Mouse (Mus musculus): ENCODE data around the gene Fras1. TPM values are rescaled to one million over a fixed set of nuclear protein-coding genes. Genes with fewer than 3 reads are reported as not detected.

Fras1 gene
- total RNA-seq, 2 experiments from 2014 or later: 1.8 to 2.5 TPM

DNA sequence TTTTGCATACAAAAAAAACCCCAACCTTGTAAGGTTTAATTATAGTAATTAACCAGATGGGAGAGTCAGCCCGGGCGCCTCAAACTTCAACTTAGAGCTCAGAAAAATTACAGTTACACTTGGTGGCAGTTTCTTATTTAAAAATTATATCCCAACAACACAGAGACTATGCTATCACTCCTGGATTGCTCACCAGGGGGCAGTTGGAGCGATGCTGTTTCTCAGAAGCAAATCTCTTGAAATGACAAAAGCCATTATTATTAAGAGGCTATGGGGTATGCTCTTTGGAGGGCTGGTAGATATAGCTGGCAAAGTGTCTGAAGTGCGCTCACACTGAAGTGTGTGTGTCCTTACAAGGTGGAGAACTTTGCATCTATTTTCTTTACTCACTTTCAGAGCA lies 2.5 kb downstream of the Fras1 start:
- no peak overlapping the region for H3K4me3 ChIP-seq
- no peak for DNase-seq
- H3K27ac ChIP-seq: no peak overlapping the region
- intact Hi-C loops (cut with DNase I): no loop called here
- no peak for TF ChIP-seq CTCF (IDR thresholded peaks at IDR 0.05)

GRCm38 (mm10) chr5:96386138-96386933 lies 12.6 kb downstream of the Fras1 start:
- no peak for DNase-seq
- Histone ChIP-seq H3K4me3 (no peak overlapping the region), H3K27ac (no peak overlapping the region)
- intact Hi-C loops (cut with DNase I): no loop called here
- no peak for TF ChIP-seq CTCF (IDR thresholded peaks at IDR 0.05)

- no peak for TF ChIP-seq CTCF (IDR thresholded peaks at IDR 0.05)
- no peak overlapping the region for H3K27ac ChIP-seq
- DNase-seq: no peak
- intact Hi-C loops (cut with DNase I): no loop called here
- no peak overlapping the region for H3K4me3 ChIP-seq
These were observed 14.6 kb downstream of the Fras1 start for GRCm38 (mm10) chr5:96388306-96388705.

DNA sequence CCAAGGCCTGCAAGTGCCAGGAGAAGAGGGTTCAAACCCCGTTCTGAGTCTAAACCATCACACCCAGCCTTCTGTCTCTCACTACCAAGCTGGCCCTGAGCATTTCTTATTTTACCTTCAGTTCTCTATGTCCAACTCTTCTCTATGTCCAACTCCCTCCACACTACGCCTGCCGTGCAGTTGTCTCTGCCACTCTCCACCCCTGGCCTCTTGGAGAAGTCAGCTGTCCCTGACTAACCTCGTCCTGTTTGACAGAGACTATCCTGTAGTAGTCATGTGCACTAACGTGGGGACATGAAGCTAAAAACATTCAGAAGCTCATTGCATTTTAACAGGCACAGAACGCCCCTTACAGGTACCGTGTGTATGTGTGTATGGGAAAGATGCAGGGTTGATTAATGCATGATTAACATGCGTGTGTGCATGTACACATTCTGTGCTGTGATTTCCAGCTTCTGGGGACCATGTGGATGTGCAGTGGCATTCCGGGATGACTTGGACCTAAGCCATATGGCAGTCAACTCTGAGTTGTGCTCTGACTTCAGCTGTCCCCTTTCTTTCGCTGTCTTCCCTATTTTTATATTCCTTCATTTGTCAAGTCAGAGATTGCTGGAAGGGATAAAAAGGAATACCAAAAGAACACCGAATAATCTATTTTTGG lies 16.3 kb downstream of the Fras1 start:
- no peak for TF ChIP-seq CTCF (IDR thresholded peaks at IDR 0.05)
- intact Hi-C loops (cut with DNase I): no loop called here
- peak; percentile 60 for DNase-seq
- peak overlapping the region; percentile 71 for H3K27ac ChIP-seq
- peak overlapping the region; percentile 34; the same call in 1 of the 2 replicates for H3K4me3 ChIP-seq

DNA sequence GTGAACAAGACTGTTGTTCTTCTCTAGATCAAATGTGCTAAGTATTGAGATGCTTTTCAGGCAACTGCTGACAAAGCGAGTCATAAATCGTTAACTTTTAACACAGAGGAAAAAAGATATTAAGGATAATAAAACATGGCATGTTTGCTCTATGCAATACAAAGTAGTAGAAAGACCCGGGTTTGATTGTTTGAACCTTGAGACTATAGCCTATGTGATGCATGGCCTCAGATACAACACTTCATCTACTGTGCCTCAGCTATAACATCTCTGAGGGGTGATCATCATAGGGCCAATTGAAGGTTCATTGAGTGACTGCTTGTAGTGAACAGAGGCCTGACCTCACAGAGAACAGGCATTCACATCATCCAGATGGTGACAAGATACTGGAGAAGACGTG lies 17.3 kb downstream of the Fras1 start:
- DNase-seq: no peak
- no peak overlapping the region for H3K27ac ChIP-seq
- intact Hi-C loops (cut with DNase I): no loop called here
- no peak overlapping the region for H3K4me3 ChIP-seq
- no peak for TF ChIP-seq CTCF (IDR thresholded peaks at IDR 0.05)

DNA sequence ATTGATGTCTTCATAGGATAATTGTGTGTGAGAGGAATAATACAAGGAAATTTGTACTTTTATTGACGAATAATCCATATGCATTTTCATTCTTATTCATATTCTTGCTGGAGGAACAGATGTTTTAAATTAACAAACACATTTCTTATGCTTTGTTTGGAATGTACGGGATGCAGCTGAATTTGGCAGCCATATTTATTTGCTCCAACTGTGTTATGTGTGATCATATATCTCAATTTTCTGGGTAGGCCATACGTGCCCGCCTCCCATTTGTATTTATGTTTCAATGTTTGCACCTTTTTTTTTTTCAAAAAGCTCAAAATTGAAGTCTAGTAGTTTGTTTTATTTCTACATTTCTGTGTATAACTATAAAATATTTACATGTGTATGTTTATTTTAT lies 21.2 kb downstream of the Fras1 start:
- no peak overlapping the region for H3K27ac ChIP-seq
- intact Hi-C loops (cut with DNase I): no loop called here
- no peak overlapping the region for H3K4me3 ChIP-seq
- DNase-seq: no peak
- no peak for TF ChIP-seq CTCF (IDR thresholded peaks at IDR 0.05)

DNA sequence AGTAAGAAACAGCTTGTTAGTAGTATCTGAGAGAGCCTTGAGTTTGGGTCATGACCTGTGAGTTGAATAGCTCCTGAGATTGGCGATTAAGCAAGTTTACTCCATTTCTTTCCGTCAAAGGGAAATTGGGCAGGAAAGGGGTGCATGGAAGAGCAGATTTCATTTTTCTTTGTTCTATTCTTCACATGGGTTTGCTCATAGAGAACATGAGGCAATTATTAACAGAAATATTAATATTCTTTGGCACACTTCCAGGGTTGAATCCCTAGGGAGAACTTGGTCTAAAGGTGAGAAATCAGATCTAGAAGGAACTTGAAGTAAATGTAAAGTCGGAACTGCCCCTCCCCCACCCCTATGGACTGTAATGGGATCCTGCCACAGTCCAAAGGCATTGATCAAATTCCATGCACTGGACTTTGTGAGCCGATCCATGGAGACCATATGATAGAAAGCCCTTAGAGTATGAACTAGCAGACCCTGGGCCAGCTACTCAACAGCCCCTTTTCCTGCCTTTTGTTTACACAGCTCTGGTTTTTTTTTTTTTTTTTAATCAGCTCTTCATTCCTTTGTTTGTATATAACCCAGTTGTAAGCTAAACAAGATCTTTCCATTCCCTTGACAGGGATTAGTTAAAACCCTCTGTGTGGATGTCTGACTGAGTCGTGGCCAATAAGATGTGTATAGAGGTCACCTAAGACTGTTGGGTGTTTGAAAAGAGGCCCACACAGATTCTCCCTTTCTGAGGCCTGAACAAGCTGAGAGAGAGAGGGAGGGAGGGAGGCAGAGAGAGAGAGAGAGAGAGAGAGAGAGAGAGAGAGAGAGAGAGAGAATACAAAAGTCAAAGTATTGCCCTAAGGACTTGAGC lies 22.3 kb downstream of the Fras1 start:
- intact Hi-C loops (cut with DNase I): no loop called here
- Histone ChIP-seq H3K4me3 (no peak overlapping the region), H3K27ac (no peak overlapping the region)
- DNase-seq: no peak
- TF ChIP-seq CTCF (IDR thresholded peaks at IDR 0.05): no peak

DNA sequence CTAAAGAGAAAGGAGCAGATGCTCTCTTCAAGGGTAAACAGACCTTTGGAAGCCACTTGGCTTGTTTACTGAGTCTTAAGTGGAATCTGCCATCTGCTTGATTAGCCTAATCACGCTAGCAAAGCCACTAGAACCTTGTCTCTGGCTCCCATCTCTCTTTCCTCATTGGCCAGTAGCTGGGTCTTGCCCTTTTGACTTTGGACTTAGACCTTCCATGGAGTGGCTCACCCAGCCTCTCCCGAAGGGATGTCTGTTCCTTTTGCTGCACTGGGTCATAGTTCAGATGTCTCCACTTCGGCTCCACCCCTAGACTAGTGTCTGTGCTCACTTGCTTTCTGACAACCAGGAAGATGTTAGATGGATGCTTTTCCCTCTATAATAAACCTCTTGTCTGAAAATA lies 28.8 kb downstream of the Fras1 start:
- Histone ChIP-seq H3K4me3 (no peak overlapping the region), H3K27ac (no peak overlapping the region)
- intact Hi-C loops (cut with DNase I): no loop called here
- TF ChIP-seq CTCF (IDR thresholded peaks at IDR 0.05): no peak
- DNase-seq: no peak

DNA sequence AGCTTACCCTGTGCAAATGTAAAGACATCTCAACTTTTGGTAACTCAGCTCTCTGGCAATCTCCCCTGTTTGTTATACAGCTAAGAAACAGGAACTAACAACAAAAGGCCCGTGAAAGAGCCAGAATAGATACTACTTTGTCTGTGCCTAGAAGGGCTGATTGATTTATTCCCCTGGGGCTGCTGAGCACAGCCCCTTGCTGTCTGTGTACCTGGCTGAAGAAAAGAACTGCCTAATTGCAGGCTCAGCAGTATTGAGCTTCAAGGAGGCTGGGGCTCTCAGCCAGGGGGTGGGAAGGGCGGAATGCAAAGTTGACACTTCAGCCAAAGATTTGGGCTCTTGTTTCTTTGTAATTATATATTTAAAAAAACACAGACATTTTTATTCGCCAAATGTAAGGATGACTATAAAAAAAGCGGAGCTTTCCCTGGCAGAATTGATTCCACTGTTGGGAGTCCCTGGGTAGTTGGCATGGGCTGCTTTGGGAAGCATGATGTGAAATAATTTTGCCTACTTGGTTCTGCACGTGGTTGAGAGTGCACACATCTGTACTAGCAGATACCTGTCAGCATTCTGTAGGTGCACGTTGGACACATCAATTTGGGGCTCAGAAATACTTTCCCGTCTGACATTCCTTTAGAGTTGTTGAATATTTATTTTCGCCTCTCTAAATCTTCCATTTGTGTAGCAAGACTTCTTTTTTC lies 31.5 kb downstream of the Fras1 start:
- Histone ChIP-seq H3K27ac (no peak overlapping the region), H3K4me3 (no peak overlapping the region)
- intact Hi-C loops (cut with DNase I): no loop called here
- no peak for TF ChIP-seq CTCF (IDR thresholded peaks at IDR 0.05)
- no peak for DNase-seq

DNA sequence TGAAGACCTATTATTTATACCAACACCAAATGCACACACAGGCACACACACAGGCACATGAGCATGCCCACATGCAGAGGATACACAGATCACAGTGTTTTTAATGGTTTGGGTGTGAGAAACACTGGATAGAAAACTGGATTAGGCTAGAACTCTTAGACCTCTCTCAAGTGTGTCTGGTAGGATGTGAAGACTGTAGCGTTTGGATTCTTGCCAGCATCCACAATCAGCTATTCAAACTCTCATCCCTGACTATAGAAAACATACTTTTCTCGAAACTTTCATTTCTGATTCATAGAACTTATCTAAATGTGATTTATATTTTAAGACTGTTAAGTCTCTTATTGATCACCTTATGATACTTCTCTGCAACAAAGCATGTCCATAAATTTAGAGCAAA lies 34.5 kb downstream of the Fras1 start:
- intact Hi-C loops (cut with DNase I): no loop called here
- no peak for TF ChIP-seq CTCF (IDR thresholded peaks at IDR 0.05)
- H3K4me3 ChIP-seq: no peak overlapping the region

DNA sequence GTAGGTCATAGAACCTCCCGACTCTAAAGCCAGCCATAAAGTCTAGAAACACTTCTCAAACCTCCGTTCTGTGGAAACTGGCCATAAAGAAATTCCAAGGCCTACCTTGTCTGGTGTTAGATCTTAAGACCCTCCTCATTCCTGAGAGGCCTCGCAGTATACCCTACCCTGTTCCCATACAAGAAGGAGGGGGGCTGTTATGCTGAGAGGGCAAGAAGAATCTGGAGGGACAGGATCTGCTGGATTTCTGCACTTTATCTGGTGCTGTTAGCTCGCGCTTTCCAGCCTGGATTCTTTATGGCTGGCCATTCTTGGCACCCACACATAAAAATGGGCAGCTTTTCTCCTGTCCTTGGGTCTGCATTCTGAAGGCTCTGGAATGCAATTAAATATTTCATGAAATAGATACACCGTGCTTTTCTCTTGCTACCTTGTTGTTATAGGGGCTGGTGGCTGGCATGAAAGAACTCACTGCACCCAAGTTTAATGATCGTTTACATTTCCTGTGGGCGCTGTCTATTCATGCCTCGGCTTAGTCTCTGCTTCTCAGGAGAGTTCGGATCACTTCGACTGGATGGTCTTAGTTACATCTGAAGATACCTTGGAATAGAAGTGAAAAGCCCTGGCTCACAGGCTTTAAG lies 39.1 kb downstream of the Fras1 start:
- intact Hi-C loops (cut with DNase I): no loop called here
- no peak for DNase-seq
- no peak for TF ChIP-seq CTCF (IDR thresholded peaks at IDR 0.05)
- Histone ChIP-seq H3K4me3 (no peak overlapping the region), H3K27ac (no peak overlapping the region)

More for the DNA sequence above, 34.5 kb downstream of the Fras1 start:
- no peak for DNase-seq
- H3K27ac ChIP-seq: no peak overlapping the region

GRCm38 (mm10) chr5:96417121-96417520 lies 43.4 kb downstream of the Fras1 start:
- TF ChIP-seq CTCF (IDR thresholded peaks at IDR 0.05): no peak
- DNase-seq: no peak
- no peak overlapping the region for H3K4me3 ChIP-seq
- no peak overlapping the region for H3K27ac ChIP-seq
- intact Hi-C loops (cut with DNase I): no loop called here
